Mouse (Mus musculus): Measurements from ENCODE around the gene Mpc1.
"Not testable (repeated sequence)": the region's sequence is repeated elsewhere in the genome, so short reads cannot be mapped to it uniquely, and the experiment has no call there.

Mpc1 gene

DNA sequence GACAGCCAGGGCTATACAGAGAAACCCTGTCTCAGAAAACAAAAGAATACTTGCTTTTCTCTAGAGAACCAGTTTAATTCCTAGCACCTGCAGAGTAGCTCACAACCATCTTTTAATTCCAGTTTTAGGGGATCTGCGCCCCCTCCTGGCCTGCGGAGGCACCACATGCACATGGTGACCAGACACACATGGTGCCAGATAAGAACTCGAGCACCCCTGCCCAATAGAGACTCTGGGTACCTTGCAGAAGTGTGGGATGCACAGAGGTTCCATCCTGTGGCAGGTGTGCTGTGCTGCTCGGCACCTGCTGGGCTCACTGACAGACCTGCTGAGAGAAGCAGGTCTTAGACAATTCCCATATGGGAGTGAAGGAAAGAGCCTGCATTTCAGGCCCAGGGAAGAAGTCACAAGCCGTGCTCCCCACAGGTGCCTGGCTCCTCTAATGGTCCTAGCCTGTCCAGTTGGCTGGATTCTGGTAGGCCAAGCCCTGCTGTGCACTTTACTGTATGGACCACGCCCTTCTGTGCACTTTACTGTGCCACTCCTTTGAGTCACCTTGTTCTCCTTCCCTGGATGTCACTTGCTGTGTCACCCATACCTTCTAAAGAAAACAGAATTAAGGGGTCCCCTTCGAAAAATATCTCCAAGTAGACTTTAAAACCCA is 45.9 kb downstream of the Mpc1 start:
- DNase-seq (ENCODE audit: low spot score in 2 of 2) = no peak

DNA sequence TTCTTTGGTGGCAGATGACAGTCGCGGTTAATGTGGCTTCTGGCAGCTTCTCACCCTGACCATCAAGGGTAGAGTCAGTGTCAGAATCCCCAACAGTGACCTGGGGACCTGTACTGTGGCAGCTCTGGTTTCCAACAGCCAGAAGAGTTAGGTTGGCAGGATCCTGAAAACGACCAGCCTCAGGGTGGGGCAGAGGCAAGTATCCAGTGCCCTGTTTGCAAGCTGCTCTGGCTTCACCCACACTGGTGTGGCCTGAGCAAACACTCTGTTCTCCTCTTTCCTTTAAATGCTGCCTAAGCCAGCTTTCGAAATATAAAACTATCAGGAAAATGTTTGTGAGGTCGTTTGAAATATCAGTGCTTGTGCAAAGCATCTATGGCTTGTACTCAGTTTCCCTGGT is 47.9 kb downstream of the Mpc1 start:
- DNase-seq (ENCODE audit: low spot score in 2 of 2) = no peak

DNA sequence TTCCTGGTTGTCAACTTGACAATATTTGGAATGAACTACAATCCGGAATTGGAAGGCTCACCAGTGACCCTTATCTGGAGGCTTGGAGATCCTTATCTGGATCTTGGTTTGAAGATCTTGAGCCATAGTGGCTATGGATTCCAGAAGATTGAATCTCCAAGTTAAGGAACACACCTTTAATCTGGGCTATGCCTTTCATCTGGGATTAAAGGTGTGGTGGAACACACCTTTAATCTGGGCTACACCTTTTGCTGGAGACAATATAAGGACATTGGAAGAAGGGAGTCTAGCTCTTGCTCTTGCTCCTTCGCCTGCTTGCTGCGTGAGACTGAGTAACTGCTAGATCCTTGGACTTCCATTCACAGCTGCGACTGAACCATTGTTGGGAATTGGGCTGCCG is 54.5 kb downstream of the Mpc1 start, which contains the start of gene Prr18:
Gene Prr18 (plus strand): TSS at position 301 of the 400 bp plus-strand sequence.
- DNase-seq (ENCODE audit: low spot score in 2 of 2) = not testable (repeated sequence)

DNA sequence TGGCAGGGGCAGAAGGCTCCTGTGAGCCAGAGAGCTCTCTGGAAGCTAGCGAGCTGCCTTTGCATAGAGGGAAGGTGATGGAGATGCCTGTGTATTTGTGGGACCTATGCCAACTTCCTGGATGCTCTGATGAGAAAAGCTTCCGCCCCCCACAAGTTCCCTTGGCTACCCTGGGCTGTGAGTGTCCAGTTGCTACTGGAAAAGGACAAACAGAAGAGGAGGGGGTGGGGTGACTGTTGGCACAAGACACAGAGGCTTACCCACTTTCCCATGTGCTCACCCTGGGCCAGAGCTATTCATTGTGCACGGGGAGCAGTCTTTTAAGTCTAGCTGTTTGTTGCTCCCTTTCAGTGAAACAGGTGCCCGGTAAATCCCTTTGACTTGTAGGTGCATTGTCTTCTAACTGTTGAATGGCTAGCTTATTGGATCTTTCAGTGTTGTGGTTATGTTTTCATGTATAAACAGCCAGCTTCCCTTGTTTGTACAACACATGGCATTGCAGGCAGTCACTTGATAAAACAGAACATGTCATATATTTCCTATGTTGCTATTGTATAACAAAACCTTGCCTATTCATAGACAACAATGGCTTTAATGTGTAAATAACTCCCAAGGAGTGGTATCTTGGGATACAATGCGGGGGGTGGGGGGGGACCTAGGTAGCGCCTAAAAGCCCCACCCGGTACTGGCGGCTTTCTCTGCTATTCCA is 57.1 kb downstream of the Mpc1 start:
- DNase-seq (ENCODE audit: low spot score in 2 of 2) = peak in 1 of 2 experiments; percentile 14

DNA sequence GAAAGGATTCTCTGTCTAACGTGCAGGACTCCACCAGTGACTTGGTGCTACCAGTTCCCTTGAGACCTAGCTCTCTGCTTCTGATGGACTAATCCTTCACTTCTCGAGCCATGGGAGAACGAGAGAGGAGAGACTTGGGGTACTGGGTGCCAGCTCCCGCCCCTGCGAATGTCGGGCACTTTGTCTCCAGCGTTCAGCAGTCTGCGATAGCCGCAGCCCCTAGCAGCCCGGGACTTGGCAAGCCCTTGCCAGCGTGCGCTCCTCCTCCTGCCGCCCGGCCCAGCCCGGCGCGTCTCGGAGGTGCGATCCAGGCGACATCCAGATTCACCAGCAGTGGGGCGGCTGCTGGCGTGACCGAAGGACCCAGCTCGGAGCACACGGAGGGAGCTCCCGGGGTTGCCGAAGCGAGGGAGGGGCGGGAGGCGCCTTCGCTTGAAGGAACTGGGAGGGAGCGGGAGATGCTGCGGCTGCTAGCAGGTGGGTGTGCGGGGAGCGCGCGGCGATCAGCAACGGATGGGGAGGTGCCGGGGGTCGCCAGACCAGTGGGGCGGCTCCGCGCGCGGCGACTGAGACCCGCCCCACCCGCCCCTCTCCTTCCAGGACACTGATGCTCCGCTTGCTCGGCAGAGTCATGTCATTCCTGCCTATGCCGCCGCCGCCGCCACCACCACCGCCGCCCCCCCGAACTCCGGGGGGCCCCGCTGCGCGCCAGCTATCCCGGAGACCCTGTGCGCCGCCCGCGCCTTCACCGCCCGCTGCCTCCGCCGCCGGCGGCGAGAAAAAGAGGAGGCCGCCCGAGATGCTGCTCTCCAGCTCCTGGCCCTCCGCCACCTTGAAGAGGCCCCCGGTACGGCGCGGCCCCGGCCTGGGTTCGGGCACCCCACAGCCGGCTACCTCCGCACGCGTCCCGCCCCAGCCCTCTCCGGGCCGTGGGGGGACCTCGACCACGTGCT is 58.0 kb downstream of the Mpc1 start:
- DNase-seq (ENCODE audit: low spot score in 2 of 2) = peak; percentile 60 to 63

DNA sequence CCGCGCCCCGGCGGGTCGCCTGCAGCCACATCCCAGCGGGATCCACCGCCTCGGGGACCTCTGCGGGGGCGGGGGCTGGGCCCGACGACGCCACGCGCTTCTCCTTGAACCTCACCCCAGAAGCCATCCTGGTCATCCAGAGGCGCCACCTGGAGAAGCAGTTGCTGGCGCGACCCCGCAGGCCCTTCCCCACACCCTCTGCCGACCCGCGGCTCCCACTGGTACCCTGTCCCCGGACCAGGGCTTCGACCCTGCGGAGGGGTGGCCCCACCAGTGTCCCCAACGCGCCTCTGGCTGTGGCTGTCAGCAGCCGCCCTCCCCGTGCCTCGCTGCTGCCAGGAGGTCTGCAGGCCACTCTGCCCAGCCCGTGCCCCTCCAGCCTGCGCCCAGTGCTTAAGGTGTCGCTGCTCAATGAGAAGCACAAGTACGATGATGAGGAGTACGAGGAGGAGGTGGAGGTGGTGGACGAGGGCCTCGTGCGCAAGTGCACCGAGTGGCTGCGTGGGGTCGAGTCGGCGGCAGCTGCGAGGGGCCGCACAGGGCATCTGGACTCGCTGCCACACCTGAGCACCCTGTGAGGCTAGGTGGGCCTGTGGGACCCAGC is 58.8 kb downstream of the Mpc1 start:
- DNase-seq (ENCODE audit: low spot score in 2 of 2) = peak in 1 of 2 experiments; percentile 41

DNA sequence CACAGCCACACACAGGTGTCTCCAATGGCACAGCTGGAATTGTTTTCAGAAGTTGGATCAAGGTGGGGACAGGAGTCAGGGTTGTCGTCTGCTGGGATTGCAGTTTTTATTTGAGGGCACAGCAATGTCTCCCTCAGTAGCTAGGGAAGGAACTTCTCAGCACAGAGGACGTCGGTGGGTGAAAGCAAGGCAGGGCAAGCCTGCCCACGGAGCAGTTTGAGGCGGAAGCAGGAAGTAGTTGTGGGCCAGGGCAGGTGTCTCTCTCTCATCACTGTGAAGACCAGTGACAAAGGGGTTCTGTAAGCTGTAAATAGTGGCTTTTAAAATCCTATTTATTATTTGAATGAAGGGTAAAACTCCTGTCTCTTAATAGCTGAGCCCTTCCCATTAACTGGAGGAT is 60.0 kb downstream of the Mpc1 start:
- DNase-seq (ENCODE audit: low spot score in 2 of 2) = no peak

DNA sequence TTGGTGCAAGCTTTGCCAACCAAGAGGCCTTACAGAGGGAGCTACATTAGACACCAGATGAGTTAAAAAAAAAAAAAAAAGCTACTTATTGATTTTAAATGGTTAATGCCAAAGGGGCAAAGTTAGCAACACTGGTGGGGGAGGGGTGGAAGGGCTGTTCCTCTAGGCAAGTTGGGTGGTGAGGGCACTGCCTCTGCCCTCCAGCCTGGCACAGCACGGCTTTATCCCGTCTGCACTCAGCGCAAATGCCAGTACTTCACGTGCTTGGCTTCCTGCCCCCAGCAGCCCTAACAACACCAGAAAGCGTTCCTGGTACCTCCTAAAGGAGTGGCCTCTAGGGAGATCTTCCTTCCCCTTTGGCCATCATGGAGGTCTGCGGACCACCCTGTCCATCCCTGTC is 60.7 kb downstream of the Mpc1 start:
- DNase-seq (ENCODE audit: low spot score in 2 of 2) = no peak
